Mouse (Mus musculus) liver, embryonic 11.5 days (tissue): ENCODE data around the gene 1110017D15Rik. TPM values are rescaled to one million over a fixed set of nuclear protein-coding genes. Genes with fewer than 3 reads are reported as not detected.

Source experiments
- ATAC-seq: fragments of 200-750 bp; cut with Nextera tagmentation; replicated peaks from 2 replicates; pipeline ENCODE4 v1.8.0; 2017; ENCODE audit warnings: moderate number of reproducible peaks, mild to moderate bottlenecking, moderate TSS enrichment, moderate library complexity; ENCODE audit not compliant: low FRiP score
- DNase-seq: peaks from one replicate; pipeline ENCODE4 v3.0.0-alpha.2; 2017; ENCODE audit warnings: low spot score
- H3K27ac ChIP-seq: fragments of 300-500 bp; sonication (generic); 2 replicates; pipeline ENCODE4 v1.5.1; 2014; ENCODE audit warnings: mild to moderate bottlenecking, low read depth, low read length, control low read depth
- H3K27me3 ChIP-seq: fragments of 300-500 bp; sonication (generic); replicated peaks from 2 replicates; pipeline ENCODE4 v1.6.1; 2014; ENCODE audit warnings: low read length, mixed read lengths; ENCODE audit not compliant: control insufficient read depth, insufficient read depth
- H3K36me3 ChIP-seq: fragments of 300-500 bp; sonication (generic); 2 replicates; pipeline ENCODE4 v1.6.1; 2014; ENCODE audit warnings: mild to moderate bottlenecking, low read length, moderate library complexity, mixed read lengths; ENCODE audit not compliant: control insufficient read depth, insufficient read depth
- H3K4me1 ChIP-seq: fragments of 300-500 bp; sonication (generic); replicated peaks from 2 replicates; pipeline ENCODE4 v1.6.1; 2014; ENCODE audit warnings: low read length, mixed read lengths; ENCODE audit not compliant: control insufficient read depth, insufficient read depth
- H3K4me2 ChIP-seq: fragments of 300-500 bp; sonication (generic); 2 replicates; pipeline ENCODE4 v1.6.1; 2014; ENCODE audit warnings: mild to moderate bottlenecking, control low read depth, moderate library complexity
- H3K4me3 ChIP-seq: fragments of 300-500 bp; sonication (generic); 2 replicates; pipeline ENCODE4 v1.5.1; 2014; ENCODE audit warnings: low read depth, low read length, control low read depth
- H3K9ac ChIP-seq: fragments of 300-500 bp; sonication (generic); 2 replicates; pipeline ENCODE4 v1.6.1; 2014; ENCODE audit warnings: low read depth, low read length, control low read depth
- H3K9me3 ChIP-seq: fragments of 300-500 bp; sonication (generic); 2 replicates; pipeline ENCODE4 v1.6.1; 2016; ENCODE audit warnings: low read length, inconsistent platforms, mixed read lengths; ENCODE audit not compliant: control insufficient read depth
- WGBS: fragments of 180-500 bp; shearing (Covaris S2); extraction: QIAGEN DNeasy Blood & Tissue Kit; methylation state at CpG from one replicate; pipeline ENCODE4 v1.1.7; 2014; 5-methylcytosine and 5-hydroxymethylcytosine counted together
- polyA plus RNA-seq: library from polyadenylated mRNA; unstranded; fragments of >200 nt; fragmentation: Nextera tagmentation; extraction: Ambion mirVana; gene quantifications from 2 replicates; pipeline ENCODE4 v1.2.1, GENCODE M21; 2014

Gene 1110017D15Rik
- polyA plus RNA-seq, 1 experiment from 2014 or later: 0.43 TPM

- Histone ChIP-seq H3K4me1 (peaks cover 20% of the 10 kb centered on the region), H3K9ac (no peak overlapping the region), H3K36me3 (no peaks in the 10 kb centered on the region), H3K27me3 (peaks cover 75% of the 10 kb centered on the region), H3K4me2 (no peak overlapping the region), H3K4me3 (no peak overlapping the region), H3K27ac (no peak overlapping the region), H3K9me3 (no peaks in the 10 kb centered on the region)
- WGBS: 51% methylated on average over 8 of the region's 8 CpGs
- no peak for DNase-seq
- ATAC-seq: no peak
Observed at GRCm38 (mm10) chr4:41499619-41500018, 17.5 kb downstream of the 1110017D15Rik start.

GRCm38 (mm10) chr4:41498921-41499391, 18.2 kb downstream of the 1110017D15Rik start:
- DNase-seq (peak; percentile 45), ATAC-seq (no peak)
- no peak overlapping the region for H3K9ac ChIP-seq
- no peaks in the 10 kb centered on the region for H3K36me3 ChIP-seq
- no peaks in the 10 kb centered on the region for H3K9me3 ChIP-seq
- 6% methylated on average over 43 of the region's 43 CpGs for WGBS
- H3K27me3 ChIP-seq: peaks cover 75% of the 10 kb centered on the region
- H3K4me2 ChIP-seq: peak overlapping the region; percentile 62
- H3K27ac ChIP-seq: no peak overlapping the region
- H3K4me3 ChIP-seq: peak overlapping the region; percentile 37
- H3K4me1 ChIP-seq: peaks cover 20% of the 10 kb centered on the region

GRCm38 (mm10) chr4:41497995-41498845, 18.9 kb downstream of the 1110017D15Rik start:
- Histone ChIP-seq H3K9me3 (no peaks in the 10 kb centered on the region), H3K9ac (no peak overlapping the region), H3K27me3 (peaks cover 75% of the 10 kb centered on the region), H3K4me1 (peaks cover 20% of the 10 kb centered on the region), H3K4me3 (peak overlapping the region; percentile 37), H3K4me2 (peak overlapping the region; percentile 62), H3K36me3 (no peaks in the 10 kb centered on the region), H3K27ac (no peak overlapping the region)
- DNase-seq (no peak), ATAC-seq (no peak)
- WGBS: 8% methylated on average over 72 of the region's 72 CpGs

GRCm38 (mm10) chr4:41497579-41497978, 19.6 kb downstream of the 1110017D15Rik start:
- no peak overlapping the region for H3K9ac ChIP-seq
- DNase-seq: peak; percentile 66
- ATAC-seq: no peak

GRCm38 (mm10) chr4:41497046-41497445, 20.1 kb downstream of the 1110017D15Rik start:
- no peak overlapping the region for H3K4me2 ChIP-seq
- H3K4me1 ChIP-seq: peaks cover 14% of the 10 kb centered on the region
- ATAC-seq (no peak), DNase-seq (no peak)
- H3K27ac ChIP-seq: no peak overlapping the region
- no peaks in the 10 kb centered on the region for H3K36me3 ChIP-seq
- H3K27me3 ChIP-seq: peaks cover 70% of the 10 kb centered on the region
- H3K9ac ChIP-seq: no peak overlapping the region
- no peak overlapping the region for H3K4me3 ChIP-seq
- 43% methylated on average over 5 of the region's 5 CpGs for WGBS
- H3K9me3 ChIP-seq: no peaks in the 10 kb centered on the region

More at GRCm38 (mm10) chr4:41497579-41497978, 19.6 kb downstream of the 1110017D15Rik start:
- peaks cover 19% of the 10 kb centered on the region for H3K4me1 ChIP-seq
- H3K36me3 ChIP-seq: no peaks in the 10 kb centered on the region
- no peaks in the 10 kb centered on the region for H3K9me3 ChIP-seq
- H3K27ac ChIP-seq: no peak overlapping the region
- H3K4me2 ChIP-seq: peak overlapping the region; percentile 62
- peaks cover 75% of the 10 kb centered on the region for H3K27me3 ChIP-seq
- WGBS: 2% methylated on average over 34 of the region's 34 CpGs
- peak overlapping the region; percentile 37 for H3K4me3 ChIP-seq

- 82% methylated on average over 11 of the region's 11 CpGs for WGBS
Observed at GRCm38 (mm10) chr4:41495850-41496249, 21.3 kb downstream of the 1110017D15Rik start.

GRCm38 (mm10) chr4:41495076-41495475, 22.1 kb downstream of the 1110017D15Rik start:
- Histone ChIP-seq H3K36me3 (no peaks in the 10 kb centered on the region), H3K4me3 (no peak overlapping the region), H3K27ac (no peak overlapping the region), H3K9ac (no peak overlapping the region), H3K4me2 (no peak overlapping the region), H3K27me3 (peaks cover 51% of the 10 kb centered on the region), H3K9me3 (no peaks in the 10 kb centered on the region), H3K4me1 (peaks cover 13% of the 10 kb centered on the region)
- DNase-seq (no peak), ATAC-seq (no peak)
- 73% methylated on average over 4 of the region's 4 CpGs for WGBS

More at GRCm38 (mm10) chr4:41495850-41496249, 21.3 kb downstream of the 1110017D15Rik start:
- Histone ChIP-seq H3K9ac (no peak overlapping the region), H3K27ac (no peak overlapping the region), H3K4me1 (peaks cover 13% of the 10 kb centered on the region), H3K9me3 (no peaks in the 10 kb centered on the region), H3K4me3 (no peak overlapping the region), H3K4me2 (no peak overlapping the region), H3K27me3 (peaks cover 58% of the 10 kb centered on the region), H3K36me3 (no peaks in the 10 kb centered on the region)
- no peak for DNase-seq
- no peak for ATAC-seq

- no peak; the same call in 1 of the 2 replicates for ATAC-seq
- Histone ChIP-seq H3K4me1 (peaks cover 13% of the 10 kb centered on the region), H3K36me3 (no peaks in the 10 kb centered on the region), H3K9me3 (no peaks in the 10 kb centered on the region), H3K9ac (no peak overlapping the region), H3K27me3 (peaks cover 44% of the 10 kb centered on the region), H3K4me3 (no peak overlapping the region), H3K4me2 (no peak overlapping the region), H3K27ac (no peak overlapping the region)
- 26% methylated on average over 3 of the region's 3 CpGs for WGBS
- no peak for DNase-seq
Observed at GRCm38 (mm10) chr4:41494378-41494777, 22.8 kb downstream of the 1110017D15Rik start.
